Mouse (Mus musculus): ENCODE results near the gene Dtx4.
"Not testable (repeated sequence)": the region's sequence is repeated elsewhere in the genome, so short reads cannot be mapped to it uniquely, and the experiment has no call there.

Gene Dtx4

DNA sequence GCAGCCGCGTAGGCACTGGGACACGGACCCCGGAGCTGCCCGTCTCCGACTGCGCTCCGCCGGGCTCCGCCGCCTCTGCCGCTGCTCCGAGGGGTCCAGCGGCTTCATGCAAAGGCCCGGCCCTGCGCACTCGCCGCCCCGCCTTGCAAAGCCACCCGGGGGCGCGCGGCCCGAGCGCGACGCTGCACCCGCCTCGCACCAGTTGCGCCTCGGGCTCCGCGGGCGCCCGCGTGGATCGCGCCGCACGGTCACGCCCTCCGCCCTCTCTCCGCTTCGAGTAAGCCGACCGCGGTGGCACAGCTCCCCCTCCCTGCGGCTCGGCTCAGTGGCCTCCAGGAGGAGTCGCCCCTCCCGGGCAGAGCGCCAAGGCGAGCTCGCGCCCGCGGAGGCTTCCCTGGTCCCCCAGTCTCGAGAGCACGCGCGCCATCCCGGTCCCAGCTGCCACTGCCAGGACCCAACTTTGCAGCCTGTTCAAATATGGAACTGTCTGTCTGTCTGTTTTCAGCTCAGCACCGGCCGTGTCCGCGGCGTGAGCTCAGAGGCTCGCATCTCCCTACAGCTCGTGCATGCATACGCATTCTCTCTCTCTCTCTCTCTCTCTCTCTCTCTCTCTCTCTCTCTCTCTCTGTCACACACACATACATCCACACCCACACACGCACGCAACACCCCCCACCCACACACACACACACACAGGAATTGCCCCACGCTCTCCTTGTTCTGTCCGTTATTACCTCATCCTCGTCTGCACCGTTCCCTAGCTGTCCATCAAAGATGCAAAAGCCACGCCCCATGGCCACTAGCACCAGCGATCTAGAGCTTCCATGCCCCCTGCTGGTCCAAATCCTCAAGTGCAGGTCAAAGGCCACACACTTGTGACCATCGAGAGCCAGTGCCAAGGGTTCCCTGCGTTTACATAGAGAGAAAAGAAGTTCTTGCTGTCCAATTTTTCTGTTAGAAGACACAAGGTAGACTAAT, at the start of gene Dtx4:
TSS of gene Dtx4 (minus strand) at position 85 of the 978 bp plus-strand sequence.
- Histone ChIP-seq H3K27me3 (ENCODE audit: control insufficient read depth, insufficient read depth, low read length, poor library complexity, severe bottlenecking) (peaks cover 5% of the 10 kb centered on the region; the same call in 1 of the 2 replicates), H3K36me3 (ENCODE audit: control insufficient read depth, insufficient read depth, low read length, poor library complexity, severe bottlenecking) (no peaks in the 10 kb centered on the region)
- peak; percentile 95 for DNase-seq (ENCODE audit: low read depth, low spot score)

DNA sequence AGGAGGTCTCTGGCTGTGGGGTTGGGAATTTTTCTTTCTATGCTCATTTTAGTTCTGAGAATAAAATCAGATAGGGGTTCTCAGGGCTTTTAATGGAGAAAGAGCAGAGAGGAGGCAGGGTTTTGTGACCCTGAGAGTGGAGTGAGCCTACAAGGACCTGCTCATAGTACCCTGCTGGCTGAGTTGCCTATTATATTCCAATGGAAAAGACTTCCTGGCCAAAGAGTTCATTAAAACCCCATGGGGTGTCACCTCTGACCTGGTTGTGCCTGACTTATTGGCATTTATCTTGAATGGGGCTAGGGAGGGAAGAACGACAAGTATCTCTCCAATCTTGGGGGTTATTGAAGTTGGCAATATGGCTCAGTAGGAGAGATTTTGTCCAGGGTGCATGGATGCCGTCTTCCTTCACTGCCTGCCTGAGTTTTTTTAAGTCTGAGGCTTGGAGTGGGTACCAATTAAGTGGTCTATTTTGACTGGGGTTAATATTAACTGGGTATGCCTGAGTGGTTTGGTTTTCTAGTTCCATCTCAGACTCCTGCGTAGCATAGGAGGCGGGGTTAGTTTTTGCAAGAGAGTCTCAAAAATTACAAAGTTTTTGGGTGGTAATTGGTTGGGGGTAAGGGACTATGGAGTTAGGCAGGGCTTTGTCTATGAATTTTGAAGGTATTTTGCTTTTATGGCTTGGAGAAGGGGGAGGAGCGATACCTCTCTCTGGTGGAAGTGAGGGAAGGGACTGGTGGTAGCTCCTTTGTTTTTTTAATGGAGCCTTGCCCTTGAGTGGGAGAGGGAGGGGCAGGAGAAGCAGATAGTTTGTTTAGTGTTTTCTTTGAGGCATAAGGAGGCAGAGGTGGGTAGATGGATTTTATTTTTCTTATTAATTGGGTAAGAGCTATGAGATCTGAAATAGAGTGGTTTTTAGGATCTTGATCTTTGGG, 49.0 kb upstream of the Dtx4 start:
- no peak for DNase-seq (ENCODE audit: low read depth, low spot score)
- no peaks in the 10 kb centered on the region for H3K27me3 ChIP-seq (ENCODE audit: control insufficient read depth, insufficient read depth, low read length, poor library complexity, severe bottlenecking)
- H3K36me3 ChIP-seq (ENCODE audit: control insufficient read depth, insufficient read depth, low read length, poor library complexity, severe bottlenecking), result no peaks in the 10 kb centered on the region

DNA sequence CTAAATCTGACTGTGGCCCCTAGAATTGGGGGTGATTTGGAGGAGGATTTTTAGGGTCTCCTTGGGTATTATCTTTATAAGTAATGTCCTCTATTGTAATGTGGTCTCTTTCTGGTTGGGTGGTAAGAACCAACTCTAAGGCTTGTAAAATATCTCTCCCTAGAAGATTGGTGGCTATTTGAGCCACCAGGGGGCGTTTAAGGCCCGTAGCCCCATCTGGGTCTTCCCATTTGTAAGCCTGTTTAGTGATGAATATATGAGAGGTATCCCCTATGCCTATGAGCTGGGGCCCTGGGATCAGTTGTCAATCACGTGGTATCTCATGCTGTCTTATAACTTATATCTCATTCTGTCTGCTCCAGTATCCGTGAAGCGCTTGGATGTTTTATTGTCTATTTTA, 47.9 kb upstream of the Dtx4 start:
- H3K27me3 ChIP-seq (ENCODE audit: control insufficient read depth, insufficient read depth, low read length, poor library complexity, severe bottlenecking), result no peaks in the 10 kb centered on the region
- peak; percentile 72 for DNase-seq (ENCODE audit: low read depth, low spot score)
- H3K36me3 ChIP-seq (ENCODE audit: control insufficient read depth, insufficient read depth, low read length, poor library complexity, severe bottlenecking), result no peaks in the 10 kb centered on the region

GRCm38 (mm10) chr19:12545440-12545839, 44.2 kb upstream of the Dtx4 start, which contains the start of gene Fam111a:
Gene Fam111a (plus strand): TSS chr19:12545740.
- H3K36me3 ChIP-seq (ENCODE audit: control insufficient read depth, insufficient read depth, low read length, poor library complexity, severe bottlenecking), result not testable (repeated sequence)

GRCm38 (mm10) chr19:12541644-12542043, 40.4 kb upstream of the Dtx4 start:
- peak; percentile 60 for DNase-seq (ENCODE audit: low read depth, low spot score)
- no peaks in the 10 kb centered on the region for H3K27me3 ChIP-seq (ENCODE audit: control insufficient read depth, insufficient read depth, low read length, poor library complexity, severe bottlenecking)
- H3K36me3 ChIP-seq (ENCODE audit: control insufficient read depth, insufficient read depth, low read length, poor library complexity, severe bottlenecking), result no peaks in the 10 kb centered on the region

More at GRCm38 (mm10) chr19:12545440-12545839, 44.2 kb upstream of the Dtx4 start, which contains the start of gene Fam111a:
- not testable (repeated sequence) for DNase-seq (ENCODE audit: low read depth, low spot score); H3K27me3 ChIP-seq (ENCODE audit: control insufficient read depth, insufficient read depth, low read length, poor library complexity, severe bottlenecking)

DNA sequence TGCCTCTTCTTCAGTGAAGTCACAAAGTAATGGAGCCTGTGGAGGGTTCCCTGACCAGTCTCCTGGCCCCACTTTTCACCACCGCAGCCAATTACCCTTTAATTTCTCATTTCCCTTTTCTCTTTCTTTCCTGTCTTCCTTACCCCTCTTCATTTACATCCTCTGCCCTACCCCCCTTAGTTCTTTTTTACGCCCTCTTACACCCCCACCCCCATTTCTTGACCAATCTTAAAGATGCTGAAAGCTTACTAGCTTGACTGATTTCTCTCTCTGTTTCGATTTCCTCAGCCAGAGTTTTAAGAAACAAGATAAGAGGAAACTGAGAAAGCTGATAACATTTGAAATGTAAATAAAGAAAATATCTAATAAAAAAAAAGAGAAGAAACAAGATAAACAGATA, 39.5 kb upstream of the Dtx4 start:
- Histone ChIP-seq H3K36me3 (ENCODE audit: control insufficient read depth, insufficient read depth, low read length, poor library complexity, severe bottlenecking) (no peaks in the 10 kb centered on the region), H3K27me3 (ENCODE audit: control insufficient read depth, insufficient read depth, low read length, poor library complexity, severe bottlenecking) (no peaks in the 10 kb centered on the region)
- DNase-seq (ENCODE audit: low read depth, low spot score), result peak; percentile 45

DNA sequence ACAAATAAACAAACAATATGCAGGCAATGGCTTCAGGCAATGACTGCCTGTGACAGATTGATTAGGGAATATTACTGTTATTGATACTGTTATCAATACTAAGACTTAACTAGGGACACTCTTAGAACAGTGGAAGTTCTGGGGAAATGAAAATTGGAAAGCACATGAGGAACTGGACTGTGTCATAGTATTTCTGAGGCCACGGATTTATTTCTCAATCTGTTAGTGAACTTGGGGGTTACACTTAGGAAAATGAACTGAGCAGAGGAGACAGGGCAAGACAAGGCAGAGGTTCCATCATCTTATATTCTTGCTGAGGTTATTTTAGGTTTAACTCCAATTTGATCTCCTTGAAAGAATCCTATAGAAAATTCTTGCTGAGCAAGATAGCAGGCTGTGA, 38.7 kb upstream of the Dtx4 start:
- no peak for DNase-seq (ENCODE audit: low read depth, low spot score)
- Histone ChIP-seq H3K27me3 (ENCODE audit: control insufficient read depth, insufficient read depth, low read length, poor library complexity, severe bottlenecking) (no peaks in the 10 kb centered on the region), H3K36me3 (ENCODE audit: control insufficient read depth, insufficient read depth, low read length, poor library complexity, severe bottlenecking) (no peaks in the 10 kb centered on the region)

DNA sequence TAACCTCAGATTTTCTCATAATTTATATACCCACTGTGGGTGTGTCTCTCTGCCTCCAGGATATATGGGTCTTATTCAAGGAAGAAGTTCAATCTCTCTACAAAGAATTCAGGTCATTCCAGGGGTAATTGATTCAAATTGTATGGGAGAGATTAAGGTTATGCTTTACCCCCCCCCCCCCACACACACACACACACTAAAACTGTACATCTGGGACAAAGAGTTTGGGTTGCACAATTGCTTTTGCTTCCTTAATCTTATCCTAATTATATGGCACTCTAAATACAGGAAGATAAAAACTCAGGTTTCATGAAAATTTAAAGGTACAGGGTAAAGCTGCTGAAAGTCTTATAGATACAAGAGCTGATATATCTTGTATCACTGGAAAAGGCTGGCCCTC, 35.9 kb upstream of the Dtx4 start:
- Histone ChIP-seq H3K36me3 (ENCODE audit: control insufficient read depth, insufficient read depth, low read length, poor library complexity, severe bottlenecking) (no peaks in the 10 kb centered on the region; the same call in 1 of the 2 replicates), H3K27me3 (ENCODE audit: control insufficient read depth, insufficient read depth, low read length, poor library complexity, severe bottlenecking) (no peaks in the 10 kb centered on the region)
- DNase-seq (ENCODE audit: low read depth, low spot score), result no peak

- H3K27me3 ChIP-seq (ENCODE audit: control insufficient read depth, insufficient read depth, low read length, poor library complexity, severe bottlenecking), result no peaks in the 10 kb centered on the region
- DNase-seq (ENCODE audit: low read depth, low spot score), result no peak
Observed at GRCm38 (mm10) chr19:12523377-12523776, 22.1 kb upstream of the Dtx4 start.

DNA sequence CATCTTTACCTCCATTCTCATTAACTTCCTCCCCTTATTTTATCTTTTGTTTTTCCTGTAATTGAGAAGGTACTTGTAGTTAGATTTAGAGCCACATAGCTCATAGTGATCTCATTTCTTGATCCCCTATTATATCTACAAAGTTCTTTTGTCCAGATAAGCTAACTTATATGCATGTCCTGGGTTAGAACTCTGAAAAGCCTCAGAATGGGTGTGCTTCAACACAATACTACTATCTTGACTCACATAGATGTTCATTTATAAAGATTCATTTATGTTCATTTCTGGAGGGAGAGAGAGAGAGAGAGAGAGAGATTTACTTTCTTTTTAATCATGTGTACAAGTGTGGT, 17.3 kb upstream of the Dtx4 start:
- Histone ChIP-seq H3K27me3 (ENCODE audit: control insufficient read depth, insufficient read depth, low read length, poor library complexity, severe bottlenecking) (no peaks in the 10 kb centered on the region), H3K36me3 (ENCODE audit: control insufficient read depth, insufficient read depth, low read length, poor library complexity, severe bottlenecking) (no peaks in the 10 kb centered on the region)
- no peak for DNase-seq (ENCODE audit: low read depth, low spot score)

More at GRCm38 (mm10) chr19:12523377-12523776, 22.1 kb upstream of the Dtx4 start:
- no peaks in the 10 kb centered on the region; the same call in 1 of the 2 replicates for H3K36me3 ChIP-seq (ENCODE audit: control insufficient read depth, insufficient read depth, low read length, poor library complexity, severe bottlenecking)

- H3K36me3 ChIP-seq (ENCODE audit: control insufficient read depth, insufficient read depth, low read length, poor library complexity, severe bottlenecking), result no peaks in the 10 kb centered on the region
- no peaks in the 10 kb centered on the region for H3K27me3 ChIP-seq (ENCODE audit: control insufficient read depth, insufficient read depth, low read length, poor library complexity, severe bottlenecking)
- DNase-seq (ENCODE audit: low read depth, low spot score), result peak; percentile 78
Observed at GRCm38 (mm10) chr19:12517671-12518540, 16.7 kb upstream of the Dtx4 start.

- DNase-seq (ENCODE audit: low read depth, low spot score), result no peak
Observed at GRCm38 (mm10) chr19:12514621-12515020, 13.4 kb upstream of the Dtx4 start.

DNA sequence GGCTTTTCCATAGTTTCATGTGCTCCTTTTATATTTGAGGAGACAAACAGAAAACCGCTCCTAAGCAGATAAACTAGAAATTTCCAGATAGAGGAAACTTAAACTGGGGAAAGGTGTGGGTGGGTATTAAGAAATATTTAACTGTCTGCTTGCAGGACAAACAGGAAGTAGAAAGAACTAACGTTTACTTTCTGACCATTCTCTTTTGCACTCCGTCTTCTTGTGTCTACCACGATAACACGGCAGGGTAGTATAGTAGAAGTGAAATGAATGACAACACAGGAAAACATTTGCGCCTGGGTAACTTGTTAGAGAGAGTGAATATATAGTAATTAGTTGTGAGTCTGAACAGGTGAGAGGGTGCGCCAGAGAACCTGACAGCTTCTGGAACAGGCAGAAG, 1.5 kb upstream of the Dtx4 start:
- DNase-seq (ENCODE audit: low read depth, low spot score), result no peak
- Histone ChIP-seq H3K36me3 (ENCODE audit: control insufficient read depth, insufficient read depth, low read length, poor library complexity, severe bottlenecking) (no peaks in the 10 kb centered on the region), H3K27me3 (ENCODE audit: control insufficient read depth, insufficient read depth, low read length, poor library complexity, severe bottlenecking) (peaks cover 5% of the 10 kb centered on the region; the same call in 1 of the 2 replicates)

More at GRCm38 (mm10) chr19:12514621-12515020, 13.4 kb upstream of the Dtx4 start:
- H3K36me3 ChIP-seq (ENCODE audit: control insufficient read depth, insufficient read depth, low read length, poor library complexity, severe bottlenecking), result no peaks in the 10 kb centered on the region
- no peaks in the 10 kb centered on the region for H3K27me3 ChIP-seq (ENCODE audit: control insufficient read depth, insufficient read depth, low read length, poor library complexity, severe bottlenecking)

GRCm38 (mm10) chr19:12500881-12501311, 358 bp downstream of the Dtx4 start:
- Histone ChIP-seq H3K36me3 (ENCODE audit: control insufficient read depth, insufficient read depth, low read length, poor library complexity, severe bottlenecking) (no peaks in the 10 kb centered on the region), H3K27me3 (ENCODE audit: control insufficient read depth, insufficient read depth, low read length, poor library complexity, severe bottlenecking) (peaks cover 5% of the 10 kb centered on the region; the same call in 1 of the 2 replicates)
- DNase-seq (ENCODE audit: low read depth, low spot score), result peak; percentile 36

Measured in splenic B cell, adult 2 months (primary cell).